Mouse (Mus musculus) MEL (cell line): Measurements from ENCODE around the gene Scamp4. TPM values are rescaled to one million over a fixed set of nuclear protein-coding genes. Genes with fewer than 3 reads are reported as not detected.

Experiments
- DNase-seq: peaks from one replicate; pipeline ENCODE4 v3.0.0; 2011; ENCODE audit warnings: low read depth, low spot score
- H3K27ac ChIP-seq: 2 replicates; pipeline ENCODE4 v1.5.1; 2012; ENCODE audit warnings: low read depth, mild to moderate bottlenecking, control low read depth, low read length, moderate library complexity; ENCODE audit not compliant: control insufficient read depth
- H3K27me3 ChIP-seq, 2 experiments: fragments of 150-350 bp in 1 of 2; sonication (generic) in 1 of 2; 2 replicates each; pipeline ENCODE4 v1.6.1; 2012; ENCODE audit warnings: low read length in 2 of 2, mild to moderate bottlenecking in 2 of 2, improper control_type of control experiment in 1 of 2, moderate library complexity in 1 of 2; ENCODE audit not compliant: insufficient read depth in 2 of 2, control insufficient read depth in 1 of 2
- H3K36me3 ChIP-seq, 2 experiments: 2 replicates each; pipeline ENCODE4 v1.6.1; 2012 to 2014; ENCODE audit warnings: low read length in 2 of 2, improper control_type of control experiment in 1 of 2, inconsistent platforms in 1 of 2, mild to moderate bottlenecking in 1 of 2; ENCODE audit not compliant: insufficient read depth in 2 of 2, control insufficient read depth in 1 of 2
- H3K4me1 ChIP-seq, 2 experiments: fragments of 150-350 bp in 1 of 2; sonication (generic) in 1 of 2; 2 replicates each; pipeline ENCODE4 v1.6.1; 2012; ENCODE audit warnings: low read length in 2 of 2, improper control_type of control experiment in 1 of 2, mild to moderate bottlenecking in 1 of 2; ENCODE audit not compliant: insufficient read depth in 2 of 2, control insufficient read depth in 1 of 2
- H3K4me3 ChIP-seq, 2 experiments: fragments of 150-350 bp in 1 of 2; sonication (generic) in 1 of 2; 2 replicates each; pipeline ENCODE4 v1.5.1; 2012; ENCODE audit warnings: low read depth in 2 of 2, low read length in 2 of 2, mild to moderate bottlenecking in 2 of 2, moderate library complexity in 2 of 2, control low read depth in 1 of 2, improper control_type of control experiment in 1 of 2; ENCODE audit not compliant: control insufficient read depth in 1 of 2, insufficient read depth in 1 of 2
- H3K79me2 ChIP-seq: 2 replicates; pipeline ENCODE4 v1.6.1; 2012; ENCODE audit warnings: mild to moderate bottlenecking, low read length, moderate library complexity; ENCODE audit not compliant: control insufficient read depth, poor library complexity, insufficient read depth
- H3K9ac ChIP-seq: 2 replicates; pipeline ENCODE4 v1.6.1; 2012; ENCODE audit warnings: low read depth, mild to moderate bottlenecking, control low read depth, low read length, moderate library complexity; ENCODE audit not compliant: control insufficient read depth, poor library complexity, severe bottlenecking
- H3K9me3 ChIP-seq: fragments of 150-350 bp; sonication (generic); replicated peaks from 2 replicates; pipeline ENCODE4 v1.6.1; 2012; ENCODE audit warnings: mild to moderate bottlenecking, low read length, improper control_type of control experiment, moderate library complexity; ENCODE audit not compliant: insufficient read depth
- BHLHE40 ChIP-seq: IDR thresholded peaks from 2 replicates; pipeline ENCODE4 v1.6.1; 2012; ENCODE audit warnings: low read depth, mild to moderate bottlenecking, inconsistent platforms, low read length, improper control_type of control experiment, borderline replicate concordance
- CHD1 ChIP-seq: IDR thresholded peaks from 2 replicates; pipeline ENCODE4 v1.6.1; 2012; ENCODE audit warnings: low read depth, mild to moderate bottlenecking, inconsistent platforms, low read length, improper control_type of control experiment
- CHD2 ChIP-seq: IDR thresholded peaks from 2 replicates; pipeline ENCODE4 v1.6.1; 2011; ENCODE audit warnings: low read length, improper control_type of control experiment
- CTCF ChIP-seq, 3 experiments: IDR thresholded peaks in 2 of 3; conservative IDR thresholded peaks in 1 of 3; 2 replicates each; pipeline ENCODE4 v1.5.1; 2011 to 2012; ENCODE audit warnings: low read length in 3 of 3, low read depth in 2 of 3, mild to moderate bottlenecking in 2 of 3, improper control_type of control experiment in 1 of 3, inconsistent platforms in 1 of 3, mixed read lengths in 1 of 3, moderate library complexity in 1 of 3; ENCODE audit not compliant: control insufficient read depth in 1 of 3, insufficient read depth in 1 of 3, poor library complexity in 1 of 3, severe bottlenecking in 1 of 3
- ELF1 ChIP-seq: IDR thresholded peaks from 2 replicates; pipeline ENCODE4 v1.6.1; 2014; ENCODE audit warnings: low read depth, mild to moderate bottlenecking, inconsistent platforms, low read length, improper control_type of control experiment, moderate library complexity
- EP300 ChIP-seq, 2 experiments: IDR thresholded peaks; 2 replicates each; pipeline ENCODE4 v1.6.1; 2011; ENCODE audit warnings: improper control_type of control experiment in 2 of 2, low read length in 2 of 2, low read depth in 1 of 2, mild to moderate bottlenecking in 1 of 2
- ETS1 ChIP-seq: IDR thresholded peaks from 2 replicates; pipeline ENCODE4 v1.6.1; 2012; ENCODE audit warnings: low read depth, mild to moderate bottlenecking, inconsistent platforms, low read length, improper control_type of control experiment, moderate library complexity
- GABPA ChIP-seq: IDR thresholded peaks from 2 replicates; pipeline ENCODE4 v1.6.1; 2012; ENCODE audit warnings: low read depth, mild to moderate bottlenecking, inconsistent platforms, low read length, improper control_type of control experiment, moderate library complexity
- GATA1 ChIP-seq: IDR thresholded peaks from 2 replicates; pipeline ENCODE4 v1.6.1; 2011; ENCODE audit warnings: low read depth, low read length, improper control_type of control experiment
- HCFC1 ChIP-seq: IDR thresholded peaks from 2 replicates; pipeline ENCODE4 v1.6.1; 2012; ENCODE audit warnings: low read depth, mild to moderate bottlenecking, inconsistent platforms, low read length, improper control_type of control experiment, moderate library complexity
- JUND ChIP-seq: IDR thresholded peaks from 2 replicates; pipeline ENCODE4 v1.6.1; 2011; ENCODE audit warnings: low read depth, mild to moderate bottlenecking, improper control_type of control experiment, low read length
- KAT2A ChIP-seq: conservative IDR thresholded peaks from 2 replicates; pipeline ENCODE4 v1.6.1; 2012; ENCODE audit warnings: low read depth, low read length, improper control_type of control experiment, inconsistent platforms
- MAFK ChIP-seq: IDR thresholded peaks from 2 replicates; pipeline ENCODE4 v1.6.1; 2011; ENCODE audit warnings: low read depth, mild to moderate bottlenecking, low read length, improper control_type of control experiment, borderline replicate concordance
- MAX ChIP-seq: IDR thresholded peaks from 2 replicates; pipeline ENCODE4 v1.6.1; 2011; ENCODE audit warnings: low read length, improper control_type of control experiment
- MAZ ChIP-seq: IDR thresholded peaks from 2 replicates; pipeline ENCODE4 v1.6.1; 2012; ENCODE audit warnings: low read depth, mild to moderate bottlenecking, inconsistent platforms, low read length, improper control_type of control experiment
- MEF2A ChIP-seq: IDR thresholded peaks from 2 replicates; pipeline ENCODE4 v1.6.1; 2014; ENCODE audit warnings: low read depth, mild to moderate bottlenecking, inconsistent platforms, low read length, improper control_type of control experiment; ENCODE audit not compliant: poor library complexity, insufficient replicate concordance, severe bottlenecking; ENCODE audit errors: extremely low read depth
- MXI1 ChIP-seq: IDR thresholded peaks from 2 replicates; pipeline ENCODE4 v1.6.1; 2011; ENCODE audit warnings: mild to moderate bottlenecking, low read depth, low read length, improper control_type of control experiment
- MYB ChIP-seq: IDR thresholded peaks from 2 replicates; pipeline ENCODE4 v1.6.1; 2011; ENCODE audit warnings: mild to moderate bottlenecking, low read depth, low read length, improper control_type of control experiment
- MYC ChIP-seq: IDR thresholded peaks from 2 replicates; pipeline ENCODE4 v1.6.1; 2011; ENCODE audit warnings: low read depth, mild to moderate bottlenecking, low read length, improper control_type of control experiment, moderate library complexity
- NELFE ChIP-seq: IDR thresholded peaks from 2 replicates; pipeline ENCODE4 v1.6.1; 2011; ENCODE audit warnings: low read depth, low read length, improper control_type of control experiment
- NRF1 ChIP-seq: IDR thresholded peaks from 2 replicates; pipeline ENCODE4 v1.6.1; 2014; ENCODE audit warnings: low read depth, mild to moderate bottlenecking, inconsistent platforms, low read length, improper control_type of control experiment, moderate library complexity; ENCODE audit not compliant: poor library complexity, insufficient read depth, severe bottlenecking
- POLR2AphosphoS2 ChIP-seq: IDR thresholded peaks from 2 replicates; pipeline ENCODE4 v1.6.1; 2011; ENCODE audit warnings: low read length, improper control_type of control experiment
- POLR2AphosphoS5 ChIP-seq: IDR thresholded peaks from 2 replicates; pipeline ENCODE4 v1.6.1; 2012; ENCODE audit warnings: low read depth, borderline replicate concordance, mild to moderate bottlenecking, inconsistent platforms, low read length, moderate library complexity, mixed read lengths
- RAD21 ChIP-seq: IDR thresholded peaks from 2 replicates; pipeline ENCODE4 v1.6.1; 2011; ENCODE audit warnings: mild to moderate bottlenecking, low read depth, low read length, improper control_type of control experiment
- RCOR1 ChIP-seq: IDR thresholded peaks from 2 replicates; pipeline ENCODE4 v1.6.1; 2012; ENCODE audit warnings: low read depth, mild to moderate bottlenecking, inconsistent platforms, low read length, improper control_type of control experiment
- SIN3A ChIP-seq: IDR thresholded peaks from 2 replicates; pipeline ENCODE4 v1.6.1; 2012; ENCODE audit warnings: low read length, improper control_type of control experiment, inconsistent platforms
- SMC3 ChIP-seq: IDR thresholded peaks from 2 replicates; pipeline ENCODE4 v1.6.1; 2011; ENCODE audit warnings: low read depth, low read length, improper control_type of control experiment
- TAL1 ChIP-seq: IDR thresholded peaks from 2 replicates; pipeline ENCODE4 v1.6.1; 2012; ENCODE audit warnings: mild to moderate bottlenecking, inconsistent platforms, low read length, moderate library complexity, mixed read lengths
- TCF12 ChIP-seq: IDR thresholded peaks from 2 replicates; pipeline ENCODE4 v1.6.1; 2014; ENCODE audit warnings: low read depth, mild to moderate bottlenecking, inconsistent platforms, low read length, improper control_type of control experiment, moderate library complexity
- USF1 ChIP-seq: IDR thresholded peaks from 2 replicates; pipeline ENCODE4 v1.6.1; 2014; ENCODE audit warnings: low read depth, mild to moderate bottlenecking, inconsistent platforms, low read length, improper control_type of control experiment, moderate library complexity
- USF2 ChIP-seq, 2 experiments: IDR thresholded peaks; 2 replicates each; pipeline ENCODE4 v1.6.1; 2011 to 2012; ENCODE audit warnings: improper control_type of control experiment in 2 of 2, low read length in 2 of 2, borderline replicate concordance in 1 of 2, inconsistent platforms in 1 of 2, low read depth in 1 of 2, mild to moderate bottlenecking in 1 of 2; ENCODE audit not compliant: insufficient read depth in 1 of 2
- ZC3H11A ChIP-seq: IDR thresholded peaks from 2 replicates; pipeline ENCODE4 v1.6.1; 2012; ENCODE audit warnings: low read depth, mild to moderate bottlenecking, inconsistent platforms, low read length, improper control_type of control experiment
- ZKSCAN1 ChIP-seq: IDR thresholded peaks from 2 replicates; pipeline ENCODE4 v1.6.1; 2012; ENCODE audit warnings: low read depth, mild to moderate bottlenecking, inconsistent platforms, low read length, improper control_type of control experiment, moderate library complexity
- ZMIZ1 ChIP-seq: IDR thresholded peaks from 2 replicates; pipeline ENCODE4 v1.6.1; 2012; ENCODE audit warnings: low read depth, mild to moderate bottlenecking, inconsistent platforms, low read length, improper control_type of control experiment, moderate library complexity
- ZNF384 ChIP-seq: IDR thresholded peaks from 2 replicates; pipeline ENCODE4 v1.6.1; 2012; ENCODE audit warnings: low read depth, mild to moderate bottlenecking, inconsistent platforms, low read length, improper control_type of control experiment
- polyA plus RNA-seq, 2 experiments: library from polyadenylated mRNA; stranded (reverse) in 1 of 2; unstranded in 1 of 2; fragments of >175 nt in 1 of 2; fragments of >200 nt in 1 of 2; gene quantifications; 2 replicates each; pipeline versions ENCODE4 v1.2.1 to v1.2.4; 2012; ENCODE audit warnings: low replicate concordance in 2 of 2, low read depth in 1 of 2; ENCODE audit not compliant: insufficient read length in 2 of 2, insufficient read depth in 1 of 2, missing spikeins in 1 of 2
- total RNA-seq: library from RNA; depleted of rRNA; stranded (reverse); fragments of 300-350 nt; gene quantifications from 2 replicates; pipeline ENCODE4 v1.2.3, GENCODE M21; 2012

Gene Scamp4
- total and polyA plus RNA-seq, 3 experiments = 34.2 to 140 TPM; not detected in 1

- no peak for TF ChIP-seq CHD1
These were observed 56.5 kb downstream of the Scamp4 start (continued) for GRCm38 (mm10) chr10:80659213-80659612.

DNA sequence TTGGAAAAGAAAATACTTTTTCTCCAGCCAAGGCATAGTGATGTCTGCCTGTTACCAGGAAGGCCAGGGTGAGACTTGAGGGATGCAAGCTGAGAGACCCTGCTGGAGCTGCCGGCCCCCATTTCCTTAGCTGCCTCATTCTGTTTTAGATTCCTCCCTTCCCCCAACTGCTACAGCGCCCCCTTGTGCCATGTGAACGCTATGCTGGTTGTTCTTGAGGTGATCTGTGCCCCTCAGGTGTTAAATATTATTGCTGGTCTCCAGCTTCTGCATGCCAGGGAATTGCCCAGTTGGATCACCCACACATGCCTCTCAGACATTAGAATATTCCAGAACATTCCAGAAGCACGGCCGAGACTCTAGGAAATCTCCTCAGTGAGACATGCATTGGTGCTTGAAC lies 58.5 kb downstream of the Scamp4 start:
- DNase-seq = peak; percentile 84
- Histone ChIP-seq H3K36me3 (peaks cover 0 to 20% of the 10 kb centered on the region in 2 experiments; a peak in 2 of 4 replicates), H3K79me2 (peaks cover under 1% of the 10 kb centered on the region; the same call in 1 of the 2 replicates), H3K4me3 (no peak overlapping the region), H3K27ac (no peak overlapping the region), H3K4me1 (peaks cover 8 to 40% of the 10 kb centered on the region in 2 experiments), H3K27me3 (no peaks in the 10 kb centered on the region), H3K9ac (0 out of 2 replicates have a peak overlapping the region, but pooled peaks have one; percentile 26), H3K9me3 (no peaks in the 10 kb centered on the region)
- TF ChIP-seq RAD21 = no peak; the same call in 1 of the 2 replicates
- no peak for TF ChIP-seq TAL1
- TF ChIP-seq NELFE = no peak
- no peak for TF ChIP-seq EP300 (IDR thresholded peaks at IDR 0.05; ENCODE audit: low read depth in 1 of 2, low read length in 2 of 2)
- no peak for TF ChIP-seq ZKSCAN1
- no peak for TF ChIP-seq GABPA
- peak; percentile 88 to 90 (median 88) for TF ChIP-seq CTCF (IDR thresholded peaks at IDR 0.05 in 2 of 3, conservative IDR thresholded peaks at IDR 0.05 in 1 of 3; ENCODE audit: control insufficient read depth in 1 of 3, insufficient read depth in 1 of 3, low read depth in 2 of 3, low read length in 3 of 3, poor library complexity in 1 of 3, severe bottlenecking in 1 of 3)
- peak; percentile 53; the same call in 1 of the 2 replicates for TF ChIP-seq BHLHE40
- no peak for TF ChIP-seq POLR2AphosphoS2
- TF ChIP-seq MEF2A = no peak
- TF ChIP-seq MYC = peak; percentile 37; the same call in 1 of the 2 replicates
- TF ChIP-seq MAFK = no peak
- TF ChIP-seq TCF12 = no peak
- TF ChIP-seq SMC3 = peak; percentile 63
- TF ChIP-seq USF2 (IDR thresholded peaks at IDR 0.05; ENCODE audit: borderline replicate concordance in 1 of 2, insufficient read depth in 1 of 2, low read depth in 1 of 2, low read length in 2 of 2) = no peak
- no peak for TF ChIP-seq POLR2AphosphoS5
- TF ChIP-seq MXI1 = 0 out of 2 replicates have a peak, but pooled peaks have one; percentile 16
- no peak for TF ChIP-seq RCOR1
- TF ChIP-seq ZMIZ1 = no peak
- peak; percentile 73; the same call in 1 of the 2 replicates for TF ChIP-seq CHD2
- TF ChIP-seq ELF1 = no peak
- no peak for TF ChIP-seq MAX
- TF ChIP-seq USF1 = no peak
- 0 out of 2 replicates have a peak, but pooled peaks have one; percentile 31 for TF ChIP-seq ZNF384
- no peak for TF ChIP-seq MAZ
- TF ChIP-seq CHD1 = no peak
- no peak for TF ChIP-seq KAT2A
- peak; percentile 19; the same call in 1 of the 2 replicates for TF ChIP-seq SIN3A
- TF ChIP-seq ZC3H11A = no peak
- TF ChIP-seq MYB = no peak
- TF ChIP-seq HCFC1 = 0 out of 2 replicates have a peak, but pooled peaks have one; percentile 11
- TF ChIP-seq ETS1 = 0 out of 2 replicates have a peak, but pooled peaks have one; percentile 35
- no peak for TF ChIP-seq JUND
- TF ChIP-seq GATA1 = no peak
- no peak for TF ChIP-seq NRF1
